Mouse (Mus musculus): ENCODE measurements around the gene Dicer1.
A peak's percentile ranks its signal among the peaks of the same experiment; 100 is the strongest.

The Dicer1 gene

DNA sequence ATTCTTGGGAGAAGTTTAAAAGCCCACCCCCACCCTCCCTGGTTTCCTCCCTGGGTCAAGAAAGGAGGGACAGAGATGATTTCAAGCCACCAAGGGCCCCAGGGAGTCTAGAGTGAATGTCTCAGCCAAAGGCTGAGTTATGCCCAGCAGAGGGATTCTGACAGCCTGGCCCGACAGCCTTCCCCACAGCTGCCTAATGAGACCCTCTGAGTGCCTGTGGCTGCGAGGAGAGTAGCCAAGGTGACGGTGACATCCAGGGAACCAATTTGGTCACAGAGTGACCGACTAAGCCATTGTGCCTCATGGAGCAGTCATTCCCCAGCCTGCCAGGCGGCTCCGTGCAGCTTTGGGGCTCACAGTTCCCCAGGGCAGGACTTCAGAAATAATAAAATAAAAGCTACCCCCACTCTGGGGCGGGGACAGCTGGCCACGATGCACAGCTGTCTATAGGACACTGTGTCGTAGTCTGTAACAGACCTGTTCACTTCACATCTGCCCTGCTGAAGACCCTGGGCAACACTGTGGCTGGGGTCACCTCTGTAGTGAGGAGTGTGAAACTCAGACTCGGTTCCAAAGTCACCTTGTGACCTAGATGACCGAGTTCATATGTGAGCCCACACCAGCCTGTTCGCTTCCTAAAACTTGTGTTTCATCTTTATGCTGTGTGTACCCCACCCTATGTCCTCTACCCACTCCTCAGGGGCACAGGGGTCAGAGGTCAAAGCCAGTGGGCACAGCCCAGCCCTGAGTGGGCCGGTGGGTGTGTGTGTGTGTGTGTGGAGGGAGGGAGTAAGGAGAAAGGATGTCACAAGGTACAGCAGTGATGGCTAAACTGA is 75.0 kb downstream of the Dicer1 start:
- no peak for DNase-seq

DNA sequence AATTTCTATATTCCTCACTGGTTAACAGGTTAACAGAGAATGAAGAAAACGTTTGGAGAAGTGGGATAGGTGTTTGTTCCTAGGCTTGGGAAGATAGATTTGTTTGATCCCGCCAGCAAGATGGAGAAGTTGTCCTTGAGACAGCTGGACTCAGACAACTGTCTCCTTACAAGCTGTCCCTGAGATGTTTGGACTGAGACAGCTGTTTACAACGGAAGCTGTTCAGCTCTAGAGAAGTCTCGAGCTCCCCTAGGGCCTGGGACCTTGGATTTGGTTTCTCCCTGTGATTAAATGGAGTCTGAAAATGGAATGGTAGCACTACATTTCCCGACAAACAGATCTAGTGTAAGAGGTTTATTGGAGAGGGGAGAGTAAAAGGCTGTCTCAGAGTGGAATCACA is 78.8 kb downstream of the Dicer1 start:
- no peak for DNase-seq

DNA sequence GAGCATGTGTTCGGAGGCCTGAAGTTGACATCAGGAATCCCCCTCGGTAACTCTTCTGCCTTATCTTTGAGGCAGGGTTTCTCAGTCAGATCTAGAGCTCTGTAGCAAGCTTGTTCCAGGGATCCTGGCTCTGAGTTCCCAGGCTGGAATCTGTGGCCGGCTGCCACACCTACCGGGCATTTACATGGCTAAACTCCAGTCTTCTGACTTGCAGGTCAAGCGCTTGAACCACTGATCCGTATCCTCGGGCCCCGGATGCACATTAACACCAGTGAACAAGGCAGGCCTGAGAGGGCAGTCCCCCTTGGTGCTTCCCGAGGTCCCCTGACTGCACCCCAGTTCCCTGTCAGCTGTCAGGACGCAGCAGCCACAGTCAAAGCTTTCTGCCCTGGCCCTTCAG is 79.3 kb downstream of the Dicer1 start:
- DNase-seq: no peak

DNA sequence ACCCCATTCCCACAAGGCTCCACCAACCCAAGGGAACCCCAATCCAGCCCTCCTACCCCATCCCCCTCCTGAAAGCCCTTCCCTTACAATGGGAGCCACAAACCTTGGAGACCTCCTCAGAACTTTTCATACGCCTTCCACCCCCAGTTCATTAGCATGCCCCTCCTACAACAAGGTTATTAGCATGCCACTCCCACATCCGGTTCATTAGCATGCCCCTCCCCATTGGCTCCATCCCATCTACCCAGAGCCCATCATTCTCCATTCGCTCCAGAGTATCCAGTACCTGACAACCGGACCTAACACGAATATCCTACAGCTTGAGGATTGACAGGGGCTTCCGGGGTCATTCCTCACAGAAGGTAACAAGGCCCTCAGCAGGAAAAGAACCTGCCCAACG is 83.9 kb downstream of the Dicer1 start:
- DNase-seq: no peak

DNA sequence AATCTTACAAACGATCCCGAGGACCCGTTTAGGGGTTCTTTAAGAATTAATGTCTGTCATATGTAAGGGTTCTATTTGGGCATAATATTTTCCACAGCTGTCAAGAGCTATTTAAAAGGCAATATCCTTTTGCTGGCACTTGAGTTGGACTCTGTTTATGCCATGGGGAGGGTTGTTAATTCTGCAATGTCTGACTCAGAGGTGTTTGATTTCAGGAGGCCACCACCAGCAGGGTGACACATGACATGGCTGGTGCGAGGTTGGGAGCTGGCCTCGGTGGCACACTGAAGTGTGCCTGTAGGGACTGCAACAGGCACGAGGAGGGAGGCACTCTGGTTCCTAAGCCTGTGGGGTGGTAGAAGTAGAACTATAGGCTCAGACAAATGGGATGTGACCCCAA is 85.8 kb downstream of the Dicer1 start:
- no peak for DNase-seq

DNA sequence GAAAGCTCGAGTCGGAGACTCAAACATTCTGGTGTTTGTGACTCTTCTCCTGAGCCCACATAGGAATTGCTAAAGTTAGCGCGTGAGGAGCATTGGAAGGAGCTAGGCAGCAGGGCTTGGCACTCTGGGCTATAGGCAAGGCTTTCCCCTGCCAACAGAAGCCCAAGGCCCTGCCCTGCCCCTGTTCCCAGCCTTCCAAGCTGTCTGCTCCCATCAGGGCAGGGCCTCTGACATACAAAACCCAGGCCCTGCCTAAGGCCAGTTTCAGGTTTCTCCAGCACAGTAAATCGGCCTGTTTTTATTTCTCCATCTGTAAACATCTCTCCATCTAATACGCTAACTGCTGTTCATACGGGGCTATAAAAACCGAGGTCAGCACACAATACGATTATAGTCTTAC is 86.2 kb downstream of the Dicer1 start:
- no peak for DNase-seq

DNA sequence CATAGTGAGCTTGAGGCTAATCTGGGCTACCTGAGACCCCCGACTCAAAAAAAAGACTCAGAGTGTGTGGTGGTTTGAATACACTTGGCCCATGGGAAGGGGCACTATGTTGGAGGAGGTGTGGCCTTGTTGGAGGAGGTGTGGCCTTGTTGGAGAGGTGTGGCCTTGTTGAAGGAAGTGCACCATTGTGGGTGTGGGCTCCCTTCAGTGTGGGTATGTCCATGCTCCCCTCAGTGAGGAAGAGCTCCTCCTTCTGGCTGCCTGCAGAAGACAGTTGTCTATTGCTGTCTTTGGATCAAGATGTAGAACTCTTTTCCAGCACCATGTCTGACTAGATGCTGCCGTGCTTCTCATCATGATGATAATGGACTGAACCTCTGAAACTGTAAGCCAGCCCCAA is 95.6 kb downstream of the Dicer1 start:
- no peak for DNase-seq

DNA sequence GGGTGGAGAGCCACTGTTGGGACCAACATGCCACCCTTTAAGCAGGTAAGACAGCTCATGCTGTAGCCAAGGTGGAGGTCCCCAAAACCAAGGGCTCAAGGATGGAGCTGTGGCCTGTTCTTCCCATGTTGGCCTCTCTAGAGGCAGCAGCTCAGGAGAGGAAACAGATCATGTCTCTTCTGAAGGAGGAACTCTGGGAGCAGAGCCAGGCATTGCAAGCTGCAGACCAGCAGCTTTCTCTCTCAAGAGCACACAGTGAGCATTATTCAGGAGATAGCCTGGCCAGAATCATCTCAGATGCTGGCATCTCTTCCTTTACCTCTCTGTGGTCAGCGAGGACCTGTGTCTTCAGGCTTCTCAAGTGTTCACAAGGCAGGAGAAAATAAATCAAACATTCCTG is 96.7 kb downstream of the Dicer1 start:
- no peak for DNase-seq

DNA sequence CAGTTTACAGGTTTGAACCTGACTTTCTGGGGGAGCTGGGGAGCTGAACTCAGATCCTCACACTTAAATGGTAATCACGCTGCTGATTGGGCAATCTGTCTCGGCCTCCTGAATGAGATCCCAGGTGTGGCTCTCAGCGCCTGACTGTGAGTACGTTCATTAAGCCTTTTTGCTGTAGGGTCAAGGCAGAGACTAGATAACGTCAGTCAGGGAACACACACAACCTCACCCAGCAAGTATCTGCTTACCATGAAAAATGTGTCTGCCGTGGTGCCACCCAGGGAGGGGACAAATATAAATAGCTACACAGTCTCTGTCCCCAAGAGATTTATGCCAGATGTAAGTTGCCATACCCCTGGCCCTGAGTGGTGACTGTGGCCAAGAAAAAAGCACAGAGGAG is 99.7 kb downstream of the Dicer1 start:
- DNase-seq: peak in 1 of 2 experiments; percentile 9

DNA sequence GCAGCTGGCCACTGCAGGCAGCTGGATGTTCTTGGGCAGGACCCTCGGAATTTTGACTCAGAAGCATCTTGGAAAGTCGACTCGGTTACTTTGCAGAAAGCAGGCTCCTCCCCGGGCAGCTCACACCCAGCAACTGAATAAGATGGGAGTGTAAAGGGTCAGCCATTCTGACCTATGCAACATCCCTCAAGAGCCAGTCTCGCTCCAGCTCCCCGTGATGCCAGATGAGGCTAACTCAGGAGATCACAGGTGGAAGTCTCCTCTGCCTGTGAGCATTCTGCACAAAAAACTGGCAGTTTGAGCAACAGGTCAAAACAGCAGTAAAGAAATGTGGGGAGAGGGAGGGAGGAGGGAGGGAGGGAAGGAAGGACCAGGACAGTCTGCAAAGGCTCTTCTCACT is 100.5 kb downstream of the Dicer1 start:
- no peak for DNase-seq

DNA sequence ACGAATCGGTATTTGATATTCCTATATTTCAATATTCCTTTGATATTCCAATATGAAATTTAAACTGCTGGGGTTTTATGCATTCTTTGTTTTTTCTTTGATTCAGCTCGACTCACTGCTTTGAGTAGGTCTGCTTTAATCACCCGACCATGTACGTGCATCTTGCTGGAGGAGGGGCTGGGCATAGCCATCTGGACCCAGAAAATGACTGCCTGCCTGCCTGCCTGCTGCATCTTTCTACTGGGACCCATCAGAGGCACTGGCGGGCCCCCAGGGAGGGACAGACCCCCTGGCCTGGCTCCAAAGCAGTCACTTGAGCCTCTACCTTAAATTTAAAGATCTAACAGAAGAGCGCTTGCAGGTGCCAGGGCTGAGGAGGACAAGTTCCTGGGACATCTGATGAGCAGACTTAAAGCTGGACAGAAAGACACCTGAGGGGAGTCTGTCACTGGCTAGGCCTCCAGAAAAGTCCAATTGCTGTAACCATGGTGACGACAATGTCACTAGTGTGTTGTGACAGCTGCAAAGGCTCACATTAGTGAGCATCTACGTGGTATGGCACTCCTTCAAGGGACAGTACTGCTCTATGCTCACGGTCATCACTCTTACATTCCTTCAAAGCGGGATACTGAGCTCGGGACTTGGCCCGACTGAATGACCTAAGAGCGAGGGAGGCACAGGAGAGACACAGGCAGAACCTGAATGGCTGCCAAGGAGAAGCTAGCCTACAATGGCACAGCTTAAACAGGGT is 101.1 kb downstream of the Dicer1 start:
- DNase-seq: peak in 1 of 2 experiments; percentile 24

DNA sequence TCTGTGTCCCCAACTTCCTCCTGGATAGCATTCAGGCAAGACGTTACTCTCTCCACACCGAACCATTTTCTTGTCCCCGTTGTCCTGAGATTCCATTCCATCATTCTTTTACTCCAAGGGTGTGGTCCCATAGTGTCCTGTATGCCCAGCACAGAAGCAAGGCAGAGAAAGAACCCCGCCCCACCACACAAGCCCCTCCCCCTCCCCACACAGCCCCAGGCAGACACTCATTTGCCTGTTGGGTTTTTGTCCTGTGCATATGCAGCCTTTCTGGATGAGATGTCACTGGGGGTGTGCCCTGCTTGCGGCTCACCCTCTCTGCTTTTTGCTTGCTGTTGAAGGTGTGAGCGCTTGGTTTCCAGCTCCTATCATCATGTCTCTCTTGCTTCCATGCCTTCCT is 103.4 kb downstream of the Dicer1 start:
- peak in 1 of 2 experiments; percentile 3 for DNase-seq

DNA sequence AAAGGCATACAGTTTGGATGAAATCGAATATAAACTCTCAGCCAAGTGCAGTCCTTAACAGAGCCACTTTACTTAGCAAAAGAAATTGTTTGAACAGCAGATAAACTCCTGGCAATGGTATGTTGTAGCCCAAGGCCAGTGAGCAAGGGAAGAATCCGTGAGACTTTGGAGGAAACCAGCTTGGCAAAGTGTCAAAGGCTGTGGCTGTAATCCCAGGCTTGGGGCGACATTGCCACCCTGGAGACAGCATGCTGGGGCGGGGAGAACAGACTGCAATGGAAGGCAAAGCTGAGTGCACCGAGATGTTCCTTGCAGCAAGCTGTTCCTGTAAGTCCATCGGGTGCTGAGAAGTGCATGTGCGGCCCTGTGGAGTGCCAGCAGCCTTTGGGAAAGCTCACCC is 109.4 kb downstream of the Dicer1 start:
- peak in 1 of 2 experiments; percentile 4 for DNase-seq

DNA sequence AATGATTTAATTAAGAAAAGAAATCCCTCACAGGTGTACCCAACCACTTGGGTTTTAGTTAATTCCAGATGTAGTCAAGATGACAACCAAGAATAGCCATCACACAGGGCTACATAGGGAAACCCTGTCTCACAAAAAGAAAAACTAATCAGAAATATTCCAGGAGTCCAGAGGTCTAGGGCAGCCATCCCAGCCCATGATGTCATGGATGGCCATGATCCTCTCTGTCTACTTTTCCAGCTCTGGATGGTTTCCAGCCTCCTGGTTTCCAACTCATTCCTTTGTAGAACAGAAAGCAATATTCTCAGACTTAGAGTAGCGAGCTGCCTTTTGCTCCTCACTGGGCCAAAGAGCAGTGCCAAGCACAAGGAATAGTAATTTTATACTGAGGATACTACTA is 110.8 kb downstream of the Dicer1 start:
- no peak for DNase-seq

DNA sequence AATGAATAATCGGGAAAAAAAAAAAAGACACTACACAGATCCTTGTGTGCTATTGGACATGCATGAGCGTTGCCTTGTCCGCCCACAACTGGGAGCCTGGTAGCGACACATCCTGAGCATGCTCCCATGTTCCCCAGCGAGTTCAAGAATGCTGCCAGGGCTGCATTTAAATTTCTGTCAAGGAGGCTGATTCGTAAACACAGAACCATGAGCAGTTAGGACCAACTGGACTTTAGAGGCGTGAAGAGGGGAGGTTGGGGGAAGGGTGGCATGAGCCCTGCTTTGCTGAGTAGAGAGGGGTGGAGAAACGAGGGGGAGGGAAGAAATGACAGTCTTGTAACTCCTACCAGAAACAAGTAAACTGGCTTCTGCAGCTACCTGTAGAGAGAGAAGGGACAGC is 113.6 kb downstream of the Dicer1 start:
- peak; percentile 4 to 42 for DNase-seq

Data from kidney, postnatal 25 days (tissue).